Mouse (Mus musculus): ENCODE data around the gene G6pc2. TPM values are rescaled to one million over a fixed set of nuclear protein-coding genes. Genes with fewer than 3 reads are reported as not detected.

G6pc2 gene
- polyA plus RNA-seq (2016; fragmentation: Nextera tagmentation; extraction: Ambion mirVana) = 0.10 TPM in 1 of 2 replicates, not detected in the other

DNA sequence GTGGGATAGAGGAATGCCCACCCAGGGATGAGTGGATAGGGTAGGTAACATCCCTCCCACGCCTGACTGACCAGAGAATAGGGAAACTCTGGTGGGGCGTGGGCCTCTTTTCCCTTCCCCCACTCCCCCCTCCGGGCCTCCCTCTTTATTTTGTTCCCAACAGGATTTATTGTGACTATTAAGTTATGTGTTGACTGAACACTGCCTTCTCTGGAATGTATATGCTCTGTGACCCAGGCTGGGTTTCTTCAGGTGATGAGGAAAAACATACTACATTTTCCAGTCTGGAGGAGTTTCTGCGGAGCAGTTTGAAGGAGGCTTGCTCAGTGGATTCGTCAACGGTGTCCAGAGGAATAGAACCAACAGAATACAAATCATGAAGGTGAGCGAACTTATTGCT is at the start of gene G6pc2:
G6pc2 (plus strand) TSS at position 301 of the 400 bp plus-strand sequence.
- 82% methylated on average over 7 of the region's 7 CpGs for WGBS
- Histone ChIP-seq H3K4me1 (no peaks in the 10 kb centered on the region), H3K36me3 (no peaks in the 10 kb centered on the region), H3K4me3 (no peak within 1 kb of the TSS), H3K27ac (no peak within 1 kb of the TSS), H3K9me3 (no peaks in the 10 kb centered on the region), H3K27me3 (no peaks in the 10 kb centered on the region), H3K4me2 (replicated peaks) (no peak within 1 kb of the TSS), H3K9ac (no peak within 1 kb of the TSS)
- no peak for ATAC-seq (ENCODE audit: insufficient number of reproducible peaks, insufficient read depth, low FRiP score, low TSS enrichment)

DNA sequence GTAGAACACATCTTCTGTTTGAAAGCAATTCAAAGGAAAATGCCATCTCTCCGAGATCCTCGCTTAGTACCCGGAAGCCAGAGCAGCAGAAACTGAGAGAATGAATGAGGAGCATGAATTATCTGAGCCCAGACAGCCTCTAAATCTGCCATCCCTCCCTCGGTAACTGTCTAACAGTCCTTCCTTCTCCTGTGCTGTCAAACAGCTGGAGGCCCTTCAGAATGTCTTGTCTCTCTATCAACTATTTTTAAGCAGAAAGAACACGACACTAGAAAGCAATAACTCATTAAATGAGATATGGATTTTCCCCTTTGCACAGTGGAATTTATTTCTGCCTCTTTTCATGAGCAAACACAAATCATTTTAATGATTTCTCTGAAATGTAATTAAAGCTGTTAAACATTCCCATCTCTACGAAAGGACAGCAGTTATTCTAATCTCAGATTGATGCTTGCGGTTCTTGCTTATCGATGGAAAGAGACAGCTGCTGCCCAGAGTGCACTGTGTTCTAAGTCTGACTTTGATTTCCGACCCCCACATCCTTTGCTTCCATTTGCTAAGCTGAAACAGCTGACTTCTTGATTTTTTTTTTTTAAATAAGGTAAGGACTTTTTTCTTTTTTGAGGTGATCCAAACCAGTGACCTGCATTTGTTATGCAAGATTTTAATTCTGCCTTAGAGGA is 40.3 kb upstream of the G6pc2 start:
- Histone ChIP-seq H3K4me2 (replicated peaks) (no peak overlapping the region), H3K36me3 (no peaks in the 10 kb centered on the region), H3K9me3 (no peaks in the 10 kb centered on the region), H3K27ac (no peak overlapping the region), H3K9ac (no peak overlapping the region), H3K4me3 (no peak overlapping the region), H3K27me3 (no peaks in the 10 kb centered on the region), H3K4me1 (no peaks in the 10 kb centered on the region)
- ATAC-seq (ENCODE audit: insufficient number of reproducible peaks, insufficient read depth, low FRiP score, low TSS enrichment) = no peak
- WGBS = 73% methylated on average over 9 of the region's 9 CpGs

DNA sequence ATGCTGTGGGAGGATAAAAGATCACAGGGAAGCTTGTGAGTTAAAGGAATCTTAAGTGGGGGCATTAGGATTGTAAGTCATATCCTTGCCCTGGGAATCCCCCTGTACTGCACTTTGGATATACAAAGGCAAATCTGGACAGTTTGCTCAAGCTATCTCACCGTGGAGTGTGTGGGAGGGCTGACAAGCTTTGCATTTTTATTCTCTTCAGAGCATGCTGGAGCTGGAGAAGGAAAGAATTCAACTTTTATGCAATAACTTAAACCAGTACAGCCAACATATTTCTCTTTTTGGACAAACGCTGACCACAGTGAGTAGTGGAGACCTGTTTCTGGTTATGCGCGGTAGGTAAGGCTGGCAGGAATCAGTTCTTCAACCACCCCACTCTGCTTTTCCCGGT is 35.6 kb upstream of the G6pc2 start:
- no peak overlapping the region for H3K4me3 ChIP-seq
- WGBS = 77% methylated on average over 5 of the region's 5 CpGs
- no peaks in the 10 kb centered on the region for H3K4me1 ChIP-seq
- H3K9ac ChIP-seq = no peak overlapping the region
- no peak overlapping the region for H3K4me2 ChIP-seq (replicated peaks)
- no peaks in the 10 kb centered on the region for H3K9me3 ChIP-seq
- H3K27ac ChIP-seq = no peak overlapping the region
- H3K27me3 ChIP-seq = no peaks in the 10 kb centered on the region
- H3K36me3 ChIP-seq = no peaks in the 10 kb centered on the region
- no peak for ATAC-seq (ENCODE audit: insufficient number of reproducible peaks, insufficient read depth, low FRiP score, low TSS enrichment)

DNA sequence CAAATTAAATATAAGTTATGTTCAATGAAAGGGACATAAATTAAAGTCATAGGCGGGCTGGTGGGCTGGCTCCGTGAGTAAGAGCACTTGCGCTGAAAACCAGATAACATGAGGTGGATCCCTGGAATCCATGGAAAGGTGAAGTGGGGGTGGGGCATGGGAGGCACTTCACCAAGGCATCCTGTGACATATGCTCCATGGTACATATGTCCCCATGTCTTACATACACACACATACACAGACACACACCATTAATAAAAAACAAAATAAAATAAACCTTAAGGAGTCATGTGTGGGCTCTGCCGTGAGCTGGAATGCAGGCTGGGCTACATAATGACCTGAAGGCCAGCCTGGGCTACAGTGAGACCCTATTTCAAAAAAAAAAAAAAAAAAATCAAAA is 31.2 kb upstream of the G6pc2 start:
- no peak for ATAC-seq (ENCODE audit: insufficient number of reproducible peaks, insufficient read depth, low FRiP score, low TSS enrichment)
- no peak overlapping the region for H3K4me2 ChIP-seq (replicated peaks)
- 93% methylated on average over 4 of the region's 4 CpGs for WGBS
- no peak overlapping the region for H3K27ac ChIP-seq
- no peaks in the 10 kb centered on the region for H3K36me3 ChIP-seq
- H3K9ac ChIP-seq = no peak overlapping the region
- H3K27me3 ChIP-seq = no peaks in the 10 kb centered on the region
- H3K9me3 ChIP-seq = no peaks in the 10 kb centered on the region
- no peak overlapping the region for H3K4me3 ChIP-seq
- H3K4me1 ChIP-seq = no peaks in the 10 kb centered on the region

- no peak overlapping the region for H3K4me2 ChIP-seq (replicated peaks)
- whole genome bisulfite sequencing = 81% methylated on average over 2 of the region's 2 CpGs
- no peaks in the 10 kb centered on the region for H3K9me3 ChIP-seq
- 0 out of 2 replicates have a peak, but pooled peaks cover 3% of the 10 kb centered on the region for H3K36me3 ChIP-seq
- no peak overlapping the region for H3K9ac ChIP-seq
- no peak overlapping the region for H3K4me3 ChIP-seq
- ATAC-seq (ENCODE audit: insufficient number of reproducible peaks, insufficient read depth, low FRiP score, low TSS enrichment) = 0 out of 2 replicates have a peak, but pooled peaks have one; percentile 22
- H3K27me3 ChIP-seq = no peaks in the 10 kb centered on the region
- H3K4me1 ChIP-seq = no peaks in the 10 kb centered on the region
- H3K27ac ChIP-seq = no peak overlapping the region
These were observed 22.9 kb upstream of the G6pc2 start for GRCm38 (mm10) chr2:69187990-69188389.

DNA sequence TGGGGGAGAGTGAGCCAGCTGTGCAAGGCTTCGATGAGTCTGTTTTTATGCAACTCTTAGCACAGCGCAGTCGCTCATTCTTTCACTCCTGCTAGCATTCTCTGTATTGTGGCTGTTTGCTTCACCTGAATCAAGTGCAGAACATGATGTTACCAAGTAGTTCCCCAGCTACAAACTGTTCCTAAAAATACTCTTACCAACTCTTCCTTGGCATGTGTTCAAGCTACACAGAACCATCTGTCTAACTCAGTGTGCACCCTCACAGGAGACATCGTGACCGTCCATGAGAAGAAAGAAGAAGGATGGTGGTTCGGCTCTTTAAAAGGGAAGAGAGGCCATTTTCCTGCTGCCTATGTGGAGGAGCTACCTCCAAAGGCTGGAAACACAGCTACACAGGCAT is 22.1 kb upstream of the G6pc2 start:
- no peak overlapping the region for H3K9ac ChIP-seq
- H3K9me3 ChIP-seq = no peaks in the 10 kb centered on the region
- ATAC-seq (ENCODE audit: insufficient number of reproducible peaks, insufficient read depth, low FRiP score, low TSS enrichment) = no peak
- H3K36me3 ChIP-seq = peaks cover 11% of the 10 kb centered on the region
- no peak overlapping the region for H3K4me3 ChIP-seq
- no peak overlapping the region for H3K27ac ChIP-seq
- WGBS = 93% methylated on average over 6 of the region's 6 CpGs
- H3K4me1 ChIP-seq = no peaks in the 10 kb centered on the region
- no peaks in the 10 kb centered on the region for H3K27me3 ChIP-seq
- no peak overlapping the region for H3K4me2 ChIP-seq (replicated peaks)

DNA sequence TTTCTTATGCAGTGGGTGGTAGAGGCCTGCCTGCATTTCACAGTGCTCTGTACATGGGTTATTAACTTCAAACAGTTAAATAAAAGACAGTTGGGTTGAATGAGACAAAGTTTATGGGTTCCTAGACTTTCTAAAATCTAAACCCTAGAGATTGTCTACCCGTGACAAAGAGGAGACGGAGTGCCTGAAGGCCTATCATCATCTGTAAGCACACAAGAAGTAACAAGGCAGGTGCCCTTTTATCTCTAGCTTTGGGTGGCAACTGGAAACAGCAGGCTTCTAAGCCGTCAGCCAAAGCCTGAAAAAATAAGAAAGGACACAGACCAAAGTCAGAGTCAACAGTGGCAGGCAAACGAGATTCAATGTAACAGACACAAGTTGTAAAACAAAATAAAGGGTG is 21.7 kb upstream of the G6pc2 start:
- Histone ChIP-seq H3K9ac (no peak overlapping the region), H3K27me3 (no peaks in the 10 kb centered on the region), H3K4me3 (no peak overlapping the region), H3K36me3 (peaks cover 16% of the 10 kb centered on the region), H3K4me2 (replicated peaks) (no peak overlapping the region), H3K4me1 (no peaks in the 10 kb centered on the region), H3K27ac (no peak overlapping the region), H3K9me3 (no peaks in the 10 kb centered on the region)
- no peak for ATAC-seq (ENCODE audit: insufficient number of reproducible peaks, insufficient read depth, low FRiP score, low TSS enrichment)
- WGBS = 77% methylated on average over 4 of the region's 4 CpGs

DNA sequence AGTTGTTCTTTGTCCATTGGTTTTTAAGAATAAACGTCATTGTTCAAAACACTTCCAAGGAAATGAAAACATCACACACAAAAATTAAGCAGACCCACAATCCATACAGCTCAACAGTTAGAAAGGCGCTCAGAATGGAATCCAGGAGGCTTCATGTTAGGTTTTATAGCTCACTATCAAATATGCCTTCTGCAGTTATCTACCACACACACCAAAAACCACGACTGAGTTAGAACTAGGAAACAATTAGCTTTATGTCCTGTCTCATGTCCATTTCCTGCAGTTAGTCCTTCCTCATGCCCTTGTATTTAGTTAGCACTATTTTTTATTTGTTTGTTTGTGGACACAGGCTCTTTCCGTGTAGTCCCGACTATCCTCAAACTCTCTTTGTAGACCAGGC is 19.8 kb upstream of the G6pc2 start:
- no peak overlapping the region for H3K4me3 ChIP-seq
- H3K9me3 ChIP-seq = no peaks in the 10 kb centered on the region
- H3K4me1 ChIP-seq = no peaks in the 10 kb centered on the region
- no peak overlapping the region for H3K9ac ChIP-seq
- WGBS = 92% methylated on average over 5 of the region's 5 CpGs
- no peak for ATAC-seq (ENCODE audit: insufficient number of reproducible peaks, insufficient read depth, low FRiP score, low TSS enrichment)
- no peak overlapping the region for H3K27ac ChIP-seq
- H3K36me3 ChIP-seq = peaks cover 23% of the 10 kb centered on the region
- H3K4me2 ChIP-seq (replicated peaks) = no peak overlapping the region
- H3K27me3 ChIP-seq = no peaks in the 10 kb centered on the region

GRCm38 (mm10) chr2:69193555-69193954 is 17.3 kb upstream of the G6pc2 start:
- no peak overlapping the region for H3K4me2 ChIP-seq (replicated peaks)
- ATAC-seq (ENCODE audit: insufficient number of reproducible peaks, insufficient read depth, low FRiP score, low TSS enrichment) = no peak
- H3K27me3 ChIP-seq = no peaks in the 10 kb centered on the region
- H3K9ac ChIP-seq = no peak overlapping the region
- H3K4me3 ChIP-seq = no peak overlapping the region
- H3K4me1 ChIP-seq = no peaks in the 10 kb centered on the region
- H3K36me3 ChIP-seq = peaks cover 31% of the 10 kb centered on the region
- no peak overlapping the region for H3K27ac ChIP-seq
- no peaks in the 10 kb centered on the region for H3K9me3 ChIP-seq
- WGBS = 88% methylated on average over 5 of the region's 5 CpGs

GRCm38 (mm10) chr2:69205185-69205584 is 5.7 kb upstream of the G6pc2 start:
- 26% methylated on average over 6 of the region's 6 CpGs for WGBS
- no peaks in the 10 kb centered on the region for H3K9me3 ChIP-seq
- H3K36me3 ChIP-seq = peaks cover 15% of the 10 kb centered on the region
- ATAC-seq (ENCODE audit: insufficient number of reproducible peaks, insufficient read depth, low FRiP score, low TSS enrichment) = no peak
- no peak overlapping the region for H3K27ac ChIP-seq
- H3K9ac ChIP-seq = peak overlapping the region; percentile 78
- no peaks in the 10 kb centered on the region for H3K27me3 ChIP-seq
- peaks cover 10% of the 10 kb centered on the region for H3K4me1 ChIP-seq
- peak overlapping the region; percentile 66 for H3K4me2 ChIP-seq (replicated peaks)
- peak overlapping the region; percentile 87 for H3K4me3 ChIP-seq

- H3K36me3 ChIP-seq = peaks cover 15% of the 10 kb centered on the region
- no peaks in the 10 kb centered on the region for H3K27me3 ChIP-seq
- peak; percentile 98 for ATAC-seq (ENCODE audit: insufficient number of reproducible peaks, insufficient read depth, low FRiP score, low TSS enrichment)
- H3K9ac ChIP-seq = peak within 1 kb of the TSS; percentile 78
- WGBS = under 1% methylated on average over 46 of the region's 46 CpGs
- H3K4me3 ChIP-seq = peak within 1 kb of the TSS; percentile 87
- peak within 1 kb of the TSS; percentile 81 for H3K27ac ChIP-seq
- H3K4me1 ChIP-seq = peaks cover 10% of the 10 kb centered on the region
- H3K4me2 ChIP-seq (replicated peaks) = peak within 1 kb of the TSS; percentile 66
- H3K9me3 ChIP-seq = no peaks in the 10 kb centered on the region
These were observed 5.0 kb upstream of the G6pc2 start, which contains the start of gene Spc25 for GRCm38 (mm10) chr2:69205791-69206351. Spc25 (minus strand) TSS chr2:69206194.

- peak overlapping the region; percentile 87; the same call in 1 of the 2 replicates for H3K4me3 ChIP-seq
- H3K27ac ChIP-seq = no peak overlapping the region
- peak overlapping the region; percentile 66 for H3K4me2 ChIP-seq (replicated peaks)
- peaks cover 9% of the 10 kb centered on the region for H3K36me3 ChIP-seq
- peak overlapping the region; percentile 24; the same call in 1 of the 2 replicates for H3K9ac ChIP-seq
- peaks cover 10% of the 10 kb centered on the region for H3K4me1 ChIP-seq
- H3K9me3 ChIP-seq = no peaks in the 10 kb centered on the region
- no peak for ATAC-seq (ENCODE audit: insufficient number of reproducible peaks, insufficient read depth, low FRiP score, low TSS enrichment)
- no peaks in the 10 kb centered on the region for H3K27me3 ChIP-seq
- 24% methylated on average over 7 of the region's 7 CpGs for WGBS
These were observed 4.3 kb upstream of the G6pc2 start for GRCm38 (mm10) chr2:69206523-69206922.

Measured in embryonic facial prominence, embryonic 12.5 days (tissue).